Mouse (Mus musculus) CD4-positive helper T cell, adult 2 months (primary cell): ENCODE data around the gene Atg4a-ps.

Source experiments
- DNase-seq: peaks from one replicate; pipeline ENCODE4 v3.0.0-alpha.2; 2012; ENCODE audit warnings: low read depth, missing footprints, low spot score

The Atg4a-ps gene

DNA sequence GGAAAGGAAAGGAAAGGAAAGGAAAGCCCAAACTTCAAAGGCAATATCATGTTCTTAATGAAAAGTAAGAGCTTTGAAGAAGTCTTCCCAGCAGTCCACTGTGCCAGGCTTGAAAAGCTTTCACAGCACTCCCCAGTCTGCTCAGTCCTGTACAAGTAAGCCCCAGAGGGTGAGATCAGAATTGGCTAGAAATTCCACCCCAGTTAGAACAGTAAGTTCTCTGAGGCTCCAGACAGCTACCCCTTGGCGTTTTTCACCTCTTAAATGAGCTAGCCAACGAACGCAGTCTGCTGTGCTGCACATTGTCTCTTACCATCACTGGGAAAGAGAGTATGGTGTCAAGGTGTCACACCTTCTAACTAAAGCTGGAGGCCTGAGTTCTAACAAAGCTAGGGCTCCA lies 18.2 kb downstream of the Atg4a-ps start:
- DNase-seq = no peak

DNA sequence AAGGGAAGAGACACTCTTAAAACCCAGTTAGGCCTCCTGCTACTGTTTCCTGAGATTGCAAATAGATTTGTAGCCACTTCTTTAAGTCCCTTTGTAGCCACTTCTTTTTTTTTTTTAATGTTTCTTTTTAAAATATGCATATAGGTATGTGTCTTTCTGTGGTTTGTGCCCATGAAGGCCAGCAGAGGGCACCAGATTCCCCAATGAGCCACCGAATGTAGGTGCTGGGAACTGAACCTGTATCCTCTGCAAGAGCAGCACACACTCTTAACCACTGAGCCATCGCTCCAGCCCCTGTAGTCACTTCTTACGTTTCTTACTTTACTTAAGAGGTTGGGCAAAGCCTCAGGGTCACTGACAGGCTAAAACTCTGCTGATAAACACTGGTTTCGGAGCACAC lies 19.4 kb downstream of the Atg4a-ps start:
- DNase-seq = no peak

- no peak for DNase-seq
Observed at GRCm38 (mm10) chr3:103625169-103625568, 20.7 kb downstream of the Atg4a-ps start.

DNA sequence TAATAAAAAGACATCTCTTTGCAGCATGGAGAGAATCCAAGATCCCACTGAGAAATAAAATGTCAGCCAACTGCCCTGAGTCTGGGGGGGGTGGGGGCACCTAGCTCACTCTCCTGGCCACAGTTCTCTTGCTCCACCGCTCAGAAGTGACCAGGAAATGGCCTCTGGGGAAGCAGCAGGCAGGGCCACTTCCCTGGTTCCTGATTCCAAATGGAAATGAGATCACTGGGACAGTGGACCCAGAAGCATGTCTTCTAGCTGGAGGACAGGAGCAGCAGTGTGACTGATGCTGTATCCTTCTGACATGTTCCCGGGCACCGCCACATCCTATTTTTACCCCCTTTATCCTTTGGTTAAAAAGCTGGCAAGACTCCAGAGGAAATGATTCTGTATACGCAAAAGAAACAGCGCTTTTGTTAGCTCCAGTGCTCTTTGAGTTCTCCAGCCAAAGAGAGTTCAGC lies 21.2 kb downstream of the Atg4a-ps start:
- no peak for DNase-seq

GRCm38 (mm10) chr3:103623893-103624470 lies 21.9 kb downstream of the Atg4a-ps start:
- DNase-seq = no peak

DNA sequence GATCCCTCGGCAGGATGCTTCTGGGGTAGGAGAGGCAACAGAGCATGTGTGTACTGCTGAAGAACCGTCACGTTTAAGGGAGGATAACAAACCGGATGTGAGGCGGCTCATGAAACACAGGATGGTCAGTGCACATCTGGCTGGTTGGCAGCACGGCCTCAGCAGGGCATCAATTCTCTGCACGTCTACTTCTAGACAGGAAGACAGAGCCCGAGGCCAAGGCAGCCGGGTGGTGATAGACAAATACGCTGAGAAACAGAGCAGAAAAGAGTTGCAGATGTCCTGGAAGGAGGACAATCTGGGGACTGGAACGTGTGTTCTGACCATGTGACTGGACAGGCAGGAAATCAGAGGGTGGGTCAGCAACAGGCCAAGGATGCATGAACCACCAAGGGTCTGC lies 25.8 kb downstream of the Atg4a-ps start:
- no peak for DNase-seq

DNA sequence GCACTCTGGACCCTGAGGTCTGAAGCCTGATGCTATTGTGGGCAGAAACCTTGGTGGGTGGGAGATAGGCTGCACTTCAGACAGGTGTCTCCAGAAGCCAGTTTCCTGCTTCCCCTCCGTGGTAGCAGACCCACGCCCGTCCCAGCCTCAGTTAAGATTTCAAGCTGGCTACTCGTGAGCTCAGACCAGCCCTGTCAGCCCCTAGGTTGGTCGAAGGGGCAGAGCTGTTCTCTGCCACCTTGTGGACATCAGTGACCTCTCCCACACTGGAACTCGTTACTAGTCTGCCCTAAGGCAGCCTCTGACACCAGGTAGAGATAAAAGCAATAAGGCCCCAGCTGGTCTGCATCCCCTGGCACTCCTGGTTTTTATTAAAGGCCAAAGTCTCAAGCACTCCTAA lies 28.9 kb downstream of the Atg4a-ps start:
- no peak for DNase-seq

DNA sequence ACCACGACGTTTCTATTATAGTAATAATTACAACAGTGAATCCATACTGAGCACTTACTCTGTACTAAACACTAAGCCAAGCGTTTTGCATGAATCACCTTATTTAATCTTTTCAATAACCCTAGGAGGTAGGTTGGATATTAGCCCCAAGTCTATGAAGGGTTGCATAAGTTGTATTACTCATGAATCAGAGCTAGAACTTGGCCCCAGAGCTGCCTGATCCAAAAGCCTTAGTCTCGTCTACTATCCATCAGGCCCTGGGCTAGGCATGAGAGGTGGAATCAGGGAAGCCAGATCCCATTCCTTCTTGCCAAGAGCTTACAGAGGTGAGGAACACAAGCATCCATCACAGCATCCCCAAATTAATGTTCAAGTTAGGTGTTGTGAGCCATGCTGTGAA lies 30.2 kb downstream of the Atg4a-ps start:
- no peak for DNase-seq

GRCm38 (mm10) chr3:103612636-103613355 lies 33.1 kb downstream of the Atg4a-ps start:
- DNase-seq = no peak

- no peak for DNase-seq
Observed at GRCm38 (mm10) chr3:103610231-103610630, 35.6 kb downstream of the Atg4a-ps start.

- no peak for DNase-seq
Observed at GRCm38 (mm10) chr3:103606660-103607595, 38.9 kb downstream of the Atg4a-ps start.

- no peak for DNase-seq
Observed at GRCm38 (mm10) chr3:103606045-103606597, 39.7 kb downstream of the Atg4a-ps start.

- no peak for DNase-seq
Observed at GRCm38 (mm10) chr3:103601561-103601960, 44.3 kb downstream of the Atg4a-ps start.

DNA sequence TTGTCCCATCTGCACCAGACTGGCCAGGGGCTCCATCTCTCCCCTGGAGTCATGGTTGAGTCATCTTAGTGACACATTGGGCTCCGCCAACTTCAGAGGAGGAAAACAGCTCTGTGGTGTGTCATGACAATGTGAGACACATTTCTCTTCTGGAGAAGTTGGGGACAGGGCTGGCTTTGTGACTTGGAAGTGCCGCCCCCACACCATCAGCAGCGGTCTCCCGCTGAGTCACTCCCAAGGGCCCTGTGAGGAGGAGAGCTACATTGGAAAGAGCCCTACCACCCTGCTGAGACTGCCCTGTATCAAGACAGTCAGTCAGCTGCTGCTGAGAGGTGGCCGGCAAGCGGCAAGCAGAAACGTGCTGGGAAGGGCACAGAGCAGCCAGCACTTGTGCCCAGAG lies 44.9 kb downstream of the Atg4a-ps start:
- no peak for DNase-seq

GRCm38 (mm10) chr3:103597586-103597985 lies 48.3 kb downstream of the Atg4a-ps start:
- DNase-seq = no peak

GRCm38 (mm10) chr3:103595271-103595810 lies 50.5 kb downstream of the Atg4a-ps start:
- no peak for DNase-seq
